Mouse (Mus musculus) adrenal gland, postnatal 10 days (tissue): ENCODE data around the gene Sh3pxd2a. TPM values are rescaled to one million over a fixed set of nuclear protein-coding genes. Genes with fewer than 3 reads are reported as not detected.

Experiments
- DNase-seq: peaks from one replicate; pipeline ENCODE4 v3.0.0; 2021; ENCODE audit warnings: mixed read lengths
- total RNA-seq, 2 experiments: library from RNA; stranded (reverse); gene quantifications; 2 replicates each; pipeline ENCODE4 v1.2.3; 2021

The Sh3pxd2a gene
- total RNA-seq, 2 experiments from 2014 or later = 138 to 164 TPM

- no peak for DNase-seq
Observed at GRCm38 (mm10) chr19:47338396-47339164, 125.6 kb downstream of the Sh3pxd2a start.

GRCm38 (mm10) chr19:47337743-47338142, 126.5 kb downstream of the Sh3pxd2a start:
- peak; percentile 97 for DNase-seq

- DNase-seq = no peak
Observed at GRCm38 (mm10) chr19:47337191-47337590, 127.0 kb downstream of the Sh3pxd2a start.

GRCm38 (mm10) chr19:47335262-47335661, 128.9 kb downstream of the Sh3pxd2a start:
- DNase-seq = no peak

- no peak for DNase-seq
Observed at GRCm38 (mm10) chr19:47334713-47335112, 129.5 kb downstream of the Sh3pxd2a start.

GRCm38 (mm10) chr19:47330743-47331227, 133.4 kb downstream of the Sh3pxd2a start:
- peak; percentile 53 for DNase-seq

- DNase-seq = no peak
Observed at GRCm38 (mm10) chr19:47329102-47329501, 135.1 kb downstream of the Sh3pxd2a start.

GRCm38 (mm10) chr19:47327896-47328882, 136.0 kb downstream of the Sh3pxd2a start:
- no peak for DNase-seq

- peak; percentile 71 for DNase-seq
Observed at GRCm38 (mm10) chr19:47325881-47326280, 138.3 kb downstream of the Sh3pxd2a start.

GRCm38 (mm10) chr19:47323096-47323849, 140.9 kb downstream of the Sh3pxd2a start:
- DNase-seq = no peak

GRCm38 (mm10) chr19:47320331-47320668, 143.9 kb downstream of the Sh3pxd2a start:
- peak; percentile 79 for DNase-seq

GRCm38 (mm10) chr19:47319521-47320330, 144.5 kb downstream of the Sh3pxd2a start:
- DNase-seq = peak; percentile 78

- no peak for DNase-seq
Observed at GRCm38 (mm10) chr19:47319061-47319460, 145.1 kb downstream of the Sh3pxd2a start.

GRCm38 (mm10) chr19:47317063-47317938, 146.9 kb downstream of the Sh3pxd2a start:
- no peak for DNase-seq

- DNase-seq = no peak
Observed at GRCm38 (mm10) chr19:47316288-47317062, 147.7 kb downstream of the Sh3pxd2a start.

GRCm38 (mm10) chr19:47315917-47316265, 148.3 kb downstream of the Sh3pxd2a start:
- no peak for DNase-seq

GRCm38 (mm10) chr19:47315091-47315916, 148.9 kb downstream of the Sh3pxd2a start:
- no peak for DNase-seq
